Mouse (Mus musculus) kidney, postnatal 25 days (tissue): ENCODE data around the gene Rnft1.
A peak's percentile ranks its signal among the peaks of the same experiment; 100 is the strongest.

Experiments used
- DNase-seq, 2 experiments: peaks; one replicate each; pipeline ENCODE4 v3.0.0; 2021; ENCODE audit warnings: mixed read lengths in 2 of 2

Rnft1 gene

GRCm38 (mm10) chr11:86484101-86484868 is at the start of gene Rnft1:
Gene Rnft1, plus strand, starts transcription at chr11:86484657.
- peak; percentile 99 for DNase-seq

DNA sequence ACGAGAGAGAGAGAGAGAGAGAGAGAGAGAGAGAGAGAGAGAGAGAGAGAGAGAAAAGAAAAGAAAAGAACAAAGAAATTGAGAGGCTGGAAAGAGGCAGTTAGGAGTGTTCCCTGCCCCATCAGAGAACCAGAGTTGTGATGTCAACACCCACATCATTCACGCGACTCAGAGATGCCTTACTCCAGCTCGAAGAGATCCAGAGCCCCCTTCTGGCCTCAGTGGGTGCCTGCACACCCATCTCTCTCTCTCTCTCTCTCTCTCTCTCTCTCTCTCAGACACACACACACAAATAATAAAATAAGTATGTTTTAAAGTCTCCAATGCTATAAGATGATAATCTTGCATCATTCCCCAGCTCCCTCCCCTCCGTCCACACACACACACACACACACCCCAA is 47.6 kb upstream of the Rnft1 start:
- peak in 1 of 2 experiments; percentile 5 for DNase-seq

DNA sequence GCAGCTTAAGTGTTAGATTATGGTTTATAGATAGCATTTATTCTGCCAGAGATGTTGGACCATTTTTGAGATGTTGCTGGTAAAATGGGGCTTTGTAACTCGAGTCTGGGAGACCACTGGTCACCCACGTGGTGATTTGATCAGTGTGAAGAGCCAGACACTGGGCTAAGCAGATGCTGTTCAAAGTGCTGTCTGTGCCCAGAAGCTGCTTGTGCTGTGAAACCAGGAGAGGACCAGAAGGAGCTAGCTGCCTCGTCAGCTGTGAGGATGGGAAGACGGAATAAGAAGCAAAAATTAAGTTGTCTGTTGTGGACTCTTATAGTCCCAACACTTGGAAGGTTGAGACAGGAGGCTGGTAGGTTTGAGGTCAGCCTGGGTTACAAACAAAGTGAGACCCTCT is 46.2 kb upstream of the Rnft1 start:
- DNase-seq: no peak

GRCm38 (mm10) chr11:86440791-86441190 is 43.7 kb upstream of the Rnft1 start:
- DNase-seq: no peak

- no peak for DNase-seq
Measured at GRCm38 (mm10) chr11:86453991-86454390, 30.5 kb upstream of the Rnft1 start.

DNA sequence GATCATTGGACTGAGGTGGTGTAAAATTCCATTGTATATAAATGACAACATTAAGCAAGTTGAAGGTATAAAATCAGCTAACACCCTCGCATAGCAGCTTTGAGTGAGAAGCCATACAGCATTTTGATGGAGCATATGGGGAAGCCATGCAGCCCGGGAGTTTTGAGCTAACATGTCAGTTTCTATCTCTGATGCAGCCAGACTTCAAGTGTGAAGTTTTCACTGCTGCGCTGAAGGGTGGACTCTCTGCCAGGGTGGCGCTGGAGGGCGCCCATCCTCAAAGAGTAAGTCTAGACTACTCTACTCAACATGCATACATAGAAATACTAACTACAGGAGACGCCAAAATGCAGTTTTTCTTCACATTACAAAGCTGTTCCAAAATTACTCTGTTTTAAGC is 26.9 kb upstream of the Rnft1 start:
- no peak for DNase-seq

DNA sequence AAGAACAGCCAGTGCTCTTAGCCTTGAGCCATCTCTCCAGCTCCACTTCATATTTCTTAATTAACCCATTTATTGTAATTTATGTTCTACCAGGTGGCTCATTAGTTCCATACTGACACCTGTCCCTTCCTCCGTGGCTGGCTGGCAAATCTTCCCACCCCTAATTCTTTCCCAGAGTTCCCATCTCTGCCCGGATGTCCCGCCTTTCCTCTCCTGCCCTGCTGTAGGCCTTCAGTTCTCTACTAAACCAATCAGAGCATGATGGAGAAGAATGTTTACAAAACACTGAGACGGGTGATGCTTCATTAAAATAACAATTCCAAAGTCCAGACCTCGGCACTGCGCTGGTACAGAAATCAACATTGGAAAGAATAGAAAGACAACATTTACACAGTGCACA is 25.6 kb upstream of the Rnft1 start:
- no peak for DNase-seq

DNA sequence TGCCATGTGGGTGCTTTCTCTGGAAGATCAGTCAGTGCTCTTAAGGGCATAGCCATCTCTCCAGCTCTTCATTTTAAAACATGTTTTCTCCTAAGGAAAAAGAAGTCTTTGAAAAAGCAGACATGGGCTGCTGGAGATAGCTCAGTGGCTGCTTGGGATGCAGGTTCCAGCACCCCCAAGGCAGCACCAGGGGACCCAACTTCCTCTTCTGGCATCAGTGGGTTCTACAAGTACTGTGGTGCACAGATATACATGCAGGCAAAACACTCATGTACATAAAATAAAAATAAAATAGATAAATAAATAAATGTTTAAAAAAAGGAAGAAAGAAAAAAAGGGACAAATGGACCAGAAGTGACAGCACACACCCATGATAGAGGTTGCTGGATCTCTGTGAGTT is 21.9 kb upstream of the Rnft1 start:
- DNase-seq: no peak

DNA sequence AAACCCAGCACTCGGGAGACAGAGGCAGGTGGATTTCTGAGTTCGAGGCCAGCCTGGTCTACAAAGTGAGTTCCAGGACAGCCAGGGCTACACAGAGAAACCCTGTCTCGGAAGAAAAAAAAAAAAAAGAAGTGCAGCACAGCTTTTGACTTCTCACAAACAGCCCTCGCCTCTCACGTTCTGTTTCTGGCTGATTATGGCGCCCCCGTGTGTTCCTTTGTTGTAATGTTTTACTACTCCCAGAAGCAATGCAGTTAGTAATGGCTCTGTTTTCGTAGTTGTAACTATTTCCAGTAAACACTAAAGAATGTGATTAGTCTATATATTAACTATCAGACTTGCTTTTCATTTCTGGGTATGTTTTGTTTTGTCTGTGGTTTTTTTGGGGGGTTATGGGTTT is 20.2 kb upstream of the Rnft1 start:
- DNase-seq: peak in 1 of 2 experiments; percentile 74

GRCm38 (mm10) chr11:86468345-86468744 is 16.1 kb upstream of the Rnft1 start:
- no peak for DNase-seq

- DNase-seq: no peak
Measured at GRCm38 (mm10) chr11:86468971-86469370, 15.5 kb upstream of the Rnft1 start.

GRCm38 (mm10) chr11:86471785-86472184 is 12.7 kb upstream of the Rnft1 start:
- no peak for DNase-seq

- DNase-seq: no peak
Measured at GRCm38 (mm10) chr11:86472771-86473171, 11.7 kb upstream of the Rnft1 start.

- no peak for DNase-seq
Measured at GRCm38 (mm10) chr11:86473576-86473975, 10.9 kb upstream of the Rnft1 start.

DNA sequence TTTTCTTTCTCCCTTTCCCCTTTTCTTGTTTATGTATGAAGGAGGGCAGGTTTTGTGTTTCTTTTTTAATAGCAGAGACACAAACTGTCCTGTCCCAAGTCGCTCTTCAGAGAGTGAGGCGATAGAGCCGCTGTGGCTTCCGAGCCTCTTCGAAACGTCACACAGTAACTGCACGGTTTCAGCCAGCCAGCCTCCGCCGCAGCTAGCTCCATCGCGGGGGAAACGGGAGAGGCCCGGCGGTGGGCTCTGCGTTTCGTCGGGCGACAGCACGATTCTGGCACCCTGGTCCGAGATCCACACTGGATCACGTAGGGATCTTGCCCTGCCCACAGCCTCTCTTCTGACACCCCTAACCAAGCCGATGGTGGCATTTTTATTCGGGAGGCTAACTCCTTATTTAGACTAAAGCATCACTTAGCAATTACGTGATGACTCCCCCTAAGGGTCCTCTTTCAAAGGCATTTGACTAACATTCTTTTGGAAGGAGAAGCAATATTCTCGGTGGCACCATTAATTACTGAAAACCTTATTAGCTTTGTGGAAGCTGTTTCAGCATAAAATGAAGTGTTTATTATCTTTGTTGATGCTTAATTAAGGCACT is 553 bp downstream of the Rnft1 start:
- DNase-seq: peak; percentile 41 to 62

- DNase-seq: no peak
Measured at GRCm38 (mm10) chr11:86490782-86491181, 6.3 kb downstream of the Rnft1 start.

GRCm38 (mm10) chr11:86497356-86497755 is 12.9 kb downstream of the Rnft1 start:
- no peak for DNase-seq

DNA sequence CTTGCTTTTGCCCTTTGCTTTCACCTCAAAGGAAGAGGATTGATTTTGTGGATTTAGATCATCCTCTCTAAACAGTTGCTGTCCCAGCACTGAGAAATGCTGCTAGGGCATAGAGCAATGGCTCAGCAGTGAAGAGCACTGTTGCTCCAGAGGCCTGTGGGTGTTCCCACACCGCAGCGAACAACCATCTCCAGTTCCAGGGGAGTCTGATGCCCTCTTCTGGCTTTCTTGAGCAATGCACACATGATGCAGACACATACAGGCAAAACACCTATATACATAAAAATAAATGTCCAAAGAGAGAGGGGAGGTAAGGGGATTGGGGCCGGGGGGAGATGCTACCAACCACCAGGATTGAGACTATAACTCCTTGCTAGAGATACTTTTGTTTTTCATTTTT is 13.5 kb downstream of the Rnft1 start:
- no peak for DNase-seq

GRCm38 (mm10) chr11:86500795-86501194 is 16.3 kb downstream of the Rnft1 start:
- no peak for DNase-seq

DNA sequence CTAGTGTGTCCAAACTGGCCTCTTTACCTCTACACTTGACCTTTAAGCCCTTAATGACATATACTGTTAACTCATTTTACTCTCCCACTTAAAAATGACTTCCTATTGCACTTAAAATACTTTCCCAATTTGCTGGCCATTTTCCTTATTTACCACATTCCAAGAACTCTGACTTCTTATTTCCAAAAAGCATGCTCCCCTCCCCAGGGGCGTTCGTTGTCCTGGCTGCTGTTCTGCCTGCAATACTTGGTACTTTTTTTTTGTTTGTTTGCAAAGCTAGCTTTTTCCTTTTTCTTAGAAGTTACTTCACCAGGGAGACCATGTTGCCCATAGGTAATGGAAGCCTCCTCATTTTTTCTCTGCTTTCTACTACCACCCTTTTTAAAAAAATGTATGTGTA is 18.7 kb downstream of the Rnft1 start:
- no peak for DNase-seq

GRCm38 (mm10) chr11:86507334-86507733 is 22.9 kb downstream of the Rnft1 start:
- no peak for DNase-seq

GRCm38 (mm10) chr11:86507991-86508390 is 23.5 kb downstream of the Rnft1 start:
- DNase-seq: no peak

DNA sequence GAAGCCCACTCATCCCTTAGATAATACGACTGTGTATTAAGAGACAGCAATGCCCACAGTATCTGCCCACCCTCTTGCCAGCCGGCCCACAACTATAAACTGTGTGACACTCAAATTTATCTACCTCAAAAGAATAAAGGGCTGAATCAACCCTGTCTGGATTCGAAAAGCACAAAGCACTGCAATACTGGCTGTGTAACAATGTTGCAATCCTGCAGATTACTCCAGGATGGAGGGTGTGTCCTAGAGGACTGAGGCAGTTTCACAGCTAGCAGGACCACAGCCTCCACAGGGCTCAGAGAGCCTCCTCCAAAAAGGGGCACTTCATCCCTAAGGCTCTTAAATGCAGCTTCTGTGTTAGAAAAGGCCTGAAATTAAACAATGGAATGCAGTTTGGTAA is 32.2 kb downstream of the Rnft1 start:
- DNase-seq: no peak

DNA sequence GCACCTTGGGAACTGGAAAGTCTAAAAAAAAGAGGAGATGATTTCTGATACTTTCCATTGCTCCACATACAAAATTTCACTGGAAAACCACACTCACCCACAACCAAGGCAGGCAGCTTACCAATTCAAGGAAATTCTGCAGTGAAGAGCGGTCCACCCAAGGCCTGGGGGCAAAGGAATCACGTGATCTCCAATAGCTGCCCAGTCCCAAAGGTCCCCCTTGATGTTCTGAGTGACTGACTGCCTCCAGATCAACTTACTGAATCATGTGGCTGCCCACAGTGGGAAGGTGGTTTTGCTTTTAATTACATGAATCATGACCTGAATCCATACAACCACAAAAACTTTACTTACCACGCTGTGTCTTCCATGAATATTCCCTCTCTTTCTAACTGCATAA is 32.8 kb downstream of the Rnft1 start:
- no peak for DNase-seq

DNA sequence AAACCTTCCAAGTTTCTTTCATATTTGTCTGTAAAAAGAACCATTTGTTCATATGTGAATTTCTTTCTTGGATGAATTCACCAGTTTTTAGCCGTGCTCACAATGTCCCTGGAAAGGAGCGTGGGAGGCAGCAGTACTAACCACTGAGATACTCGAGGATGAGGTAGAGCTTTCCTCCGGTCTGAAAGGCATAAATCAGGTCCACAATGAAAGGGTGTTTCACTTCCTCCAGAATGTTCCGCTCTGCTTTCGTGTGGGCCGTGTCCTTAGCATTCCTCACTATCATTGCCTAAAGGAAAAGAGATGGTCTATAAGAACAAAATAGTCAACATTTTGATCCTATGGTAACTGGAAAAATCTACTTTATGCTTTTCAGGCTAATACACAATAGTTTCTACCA is 35.3 kb downstream of the Rnft1 start:
- DNase-seq: no peak
